Mouse (Mus musculus) heart, embryonic 16.5 days (tissue): Measurements from ENCODE around the gene Grk1. TPM values are rescaled to one million over a fixed set of nuclear protein-coding genes. Genes with fewer than 3 reads are reported as not detected.

Experiments
- polyA plus RNA-seq: library from polyadenylated mRNA; unstranded; fragments of >200 nt; fragmentation: Nextera tagmentation; extraction: Ambion mirVana; gene quantifications from 2 replicates; pipeline ENCODE4 v1.2.1, GENCODE M21; 2015

Grk1 gene
- polyA plus RNA-seq, 1 experiment from 2014 or later = 0.03 TPM

Other genes with a start within 250 kb of the Grk1 start
- gene Lamp1, start 245.9 kb upstream of the Grk1 start, polyA plus RNA-seq = 317 and 318 TPM in 2 replicates
- gene Grtp1, start 204.5 kb upstream of the Grk1 start, polyA plus RNA-seq = 11.0 and 12.2 TPM in 2 replicates
- 250 and 252 TPM in 2 replicates for gene Adprhl1, start 150.9 kb upstream of the Grk1 start, polyA plus RNA-seq
- gene Dcun1d2, start 117.0 kb upstream of the Grk1 start, polyA plus RNA-seq = 32.2 and 32.6 TPM in 2 replicates
- 32.1 and 35.0 TPM in 2 replicates for gene Tmco3, start 116.9 kb upstream of the Grk1 start, polyA plus RNA-seq
- 79.6 and 93.6 TPM in 2 replicates for gene Tfdp1, start 66.3 kb upstream of the Grk1 start, polyA plus RNA-seq
- gene Atp4b, start 8.3 kb upstream of the Grk1 start, polyA plus RNA-seq = not detected in 2 replicates
- 2.3 and 3.1 TPM in 2 replicates for gene Tmem255b, start 30.1 kb downstream of the Grk1 start, polyA plus RNA-seq
- gene Gas6, start 89.4 kb downstream of the Grk1 start, polyA plus RNA-seq = 268 and 275 TPM in 2 replicates
- gene 1700029H14Rik, start 157.4 kb downstream of the Grk1 start, polyA plus RNA-seq = not detected in 2 replicates